Mouse (Mus musculus): Measurements from ENCODE around the gene Olfr477. TPM values are rescaled to one million over a fixed set of nuclear protein-coding genes. Genes with fewer than 3 reads are reported as not detected.
"Not testable (repeated sequence)": the region's sequence is repeated elsewhere in the genome, so short reads cannot be mapped to it uniquely, and the experiment has no call there.

The Olfr477 gene
- polyA plus RNA-seq (2016; fragmentation: Nextera tagmentation; extraction: Ambion mirVana) = not detected in 2 replicates

DNA sequence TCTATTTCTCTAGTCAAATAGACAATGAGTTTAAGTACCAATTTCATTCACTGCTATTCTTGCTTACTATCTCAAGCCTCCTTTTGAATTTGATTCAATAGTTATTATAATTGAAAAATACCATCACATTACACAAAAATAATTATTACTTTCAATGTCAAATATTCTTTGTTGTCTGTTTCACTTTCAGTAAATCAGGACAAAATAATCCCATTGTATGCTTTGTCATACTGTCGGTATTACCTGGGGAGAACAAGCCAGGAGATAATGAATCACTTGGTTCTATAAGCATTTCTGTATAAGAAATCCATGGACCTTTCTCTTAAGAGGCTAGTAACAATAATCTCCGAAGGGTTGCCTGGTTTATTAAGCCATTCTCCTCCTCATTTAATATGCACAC is at the start of gene Olfr477:
Gene Olfr477, plus strand, starts transcription at position 301 of the 400 bp plus-strand sequence.
- no peak within 1 kb of the TSS for H3K27ac ChIP-seq (ENCODE audit: poor library complexity, severe bottlenecking)
- 69% methylated on average over 2 of the region's 2 CpGs for whole genome bisulfite sequencing
- ATAC-seq (ENCODE audit: insufficient number of reproducible peaks, low FRiP score) = no peak
- H3K9me3 ChIP-seq (replicated peaks) = no peaks in the 10 kb centered on the region
- H3K4me1 ChIP-seq (replicated peaks) = no peaks in the 10 kb centered on the region
- H3K4me2 ChIP-seq = no peak within 1 kb of the TSS
- no peaks in the 10 kb centered on the region for H3K36me3 ChIP-seq
- no peaks in the 10 kb centered on the region for H3K27me3 ChIP-seq (replicated peaks)
- no peak within 1 kb of the TSS for H3K4me3 ChIP-seq
- no peak within 1 kb of the TSS for H3K9ac ChIP-seq

DNA sequence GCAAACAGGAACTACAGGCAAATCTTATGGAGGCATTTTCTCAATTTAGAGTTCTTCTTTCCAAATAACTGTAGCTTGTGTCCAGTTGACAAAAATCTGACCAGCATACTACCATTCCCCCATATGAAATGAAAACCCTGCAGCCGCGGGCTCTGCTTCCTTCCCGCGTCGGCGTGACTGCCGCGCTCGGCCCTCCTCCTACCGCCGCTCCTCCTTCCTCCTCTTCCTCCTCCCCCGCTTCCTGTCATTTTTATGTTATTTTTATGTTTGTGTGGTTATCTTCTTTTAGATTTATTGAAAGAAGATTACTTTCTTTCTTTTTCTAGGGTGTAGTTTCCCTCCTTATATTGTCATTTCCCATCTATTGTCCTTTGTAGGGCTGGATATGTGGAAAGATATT is 34.0 kb upstream of the Olfr477 start:
- H3K4me3 ChIP-seq; H3K27me3 ChIP-seq (replicated peaks); H3K4me1 ChIP-seq (replicated peaks); H3K36me3 ChIP-seq; H3K9me3 ChIP-seq (replicated peaks); H3K9ac ChIP-seq; H3K4me2 ChIP-seq; H3K27ac ChIP-seq (ENCODE audit: poor library complexity, severe bottlenecking); ATAC-seq (ENCODE audit: insufficient number of reproducible peaks, low FRiP score): not testable (repeated sequence)
- 92% methylated on average over 12 of the region's 12 CpGs for WGBS

DNA sequence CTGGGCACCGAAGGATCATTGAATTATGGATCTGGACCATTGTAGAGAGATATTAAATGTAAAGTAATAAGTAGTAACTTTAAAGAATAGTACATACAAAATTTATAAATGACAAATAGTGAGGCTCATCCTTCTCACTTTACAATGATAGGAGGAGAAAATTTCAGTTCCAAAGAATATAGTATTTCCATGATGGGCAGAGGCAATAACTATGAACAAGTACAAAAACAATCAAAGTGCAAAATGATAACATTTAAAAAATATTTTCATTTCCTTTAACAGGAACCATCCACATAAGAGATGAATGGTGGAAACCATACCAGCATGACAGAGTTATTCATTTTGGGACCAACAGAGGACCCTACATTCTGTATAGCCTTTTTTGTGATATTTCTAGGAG is 32.1 kb upstream of the Olfr477 start, which contains the start of gene Olfr474:
Gene Olfr474, plus strand, starts transcription at position 301 of the 400 bp plus-strand sequence.
- H3K27ac ChIP-seq (ENCODE audit: poor library complexity, severe bottlenecking) = no peak within 1 kb of the TSS
- no peak for ATAC-seq (ENCODE audit: insufficient number of reproducible peaks, low FRiP score)
- H3K9ac ChIP-seq = no peak within 1 kb of the TSS
- 77% methylated on average over 1 of the region's 1 CpGs for WGBS
- no peaks in the 10 kb centered on the region for H3K4me1 ChIP-seq (replicated peaks)
- peaks cover 8% of the 10 kb centered on the region for H3K9me3 ChIP-seq (replicated peaks)
- no peaks in the 10 kb centered on the region for H3K27me3 ChIP-seq (replicated peaks)
- H3K4me2 ChIP-seq = no peak within 1 kb of the TSS
- no peak within 1 kb of the TSS for H3K4me3 ChIP-seq
- H3K36me3 ChIP-seq = no peaks in the 10 kb centered on the region

DNA sequence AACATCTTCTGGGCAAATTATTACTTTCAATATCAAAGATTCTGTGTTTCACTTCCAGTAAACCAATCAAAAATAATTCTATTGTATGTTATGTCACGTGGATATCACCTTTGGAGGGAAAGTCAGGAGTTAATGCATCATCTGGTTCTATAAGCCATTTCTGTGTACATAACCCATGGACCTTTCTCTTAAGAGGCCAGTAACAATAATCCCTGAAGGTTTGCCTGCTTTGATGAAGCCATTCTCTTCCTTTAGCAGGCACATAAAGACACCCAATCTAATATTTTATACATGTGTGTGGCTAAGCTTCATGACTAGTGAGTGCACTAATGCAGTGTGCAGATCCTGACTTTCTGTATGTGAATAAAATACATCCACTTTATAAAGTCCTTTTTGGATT is 22.0 kb upstream of the Olfr477 start, which contains the start of gene Olfr476:
Gene Olfr476, plus strand, starts transcription at position 301 of the 400 bp plus-strand sequence.
- Histone ChIP-seq H3K27me3 (replicated peaks) (no peaks in the 10 kb centered on the region), H3K9me3 (replicated peaks) (no peaks in the 10 kb centered on the region), H3K27ac (ENCODE audit: poor library complexity, severe bottlenecking) (no peak within 1 kb of the TSS), H3K9ac (no peak within 1 kb of the TSS), H3K36me3 (no peaks in the 10 kb centered on the region), H3K4me1 (replicated peaks) (no peaks in the 10 kb centered on the region), H3K4me2 (no peak within 1 kb of the TSS), H3K4me3 (no peak within 1 kb of the TSS)
- 45% methylated on average over 1 of the region's 1 CpGs for WGBS
- ATAC-seq (ENCODE audit: insufficient number of reproducible peaks, low FRiP score) = no peak

DNA sequence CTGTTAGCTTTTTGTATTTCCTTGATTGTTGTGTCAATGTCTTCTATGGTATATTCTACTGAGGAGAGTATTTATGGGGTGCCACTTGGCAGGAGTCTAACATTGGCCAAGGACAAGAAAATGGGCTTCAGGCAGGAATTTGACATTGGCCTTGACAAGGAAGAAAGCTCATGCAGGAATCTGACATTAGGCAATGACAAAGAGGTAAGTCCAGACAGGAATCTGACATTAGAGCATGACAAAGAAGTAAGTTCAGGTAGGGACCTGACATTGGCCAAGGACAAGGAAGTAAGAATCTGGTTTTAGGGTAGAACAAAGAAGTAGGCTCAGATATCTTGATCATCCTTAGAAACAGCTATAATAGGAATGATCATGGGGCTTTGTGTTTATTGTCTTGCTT is 27.8 kb downstream of the Olfr477 start:
- not testable (repeated sequence) for H3K4me3 ChIP-seq

DNA sequence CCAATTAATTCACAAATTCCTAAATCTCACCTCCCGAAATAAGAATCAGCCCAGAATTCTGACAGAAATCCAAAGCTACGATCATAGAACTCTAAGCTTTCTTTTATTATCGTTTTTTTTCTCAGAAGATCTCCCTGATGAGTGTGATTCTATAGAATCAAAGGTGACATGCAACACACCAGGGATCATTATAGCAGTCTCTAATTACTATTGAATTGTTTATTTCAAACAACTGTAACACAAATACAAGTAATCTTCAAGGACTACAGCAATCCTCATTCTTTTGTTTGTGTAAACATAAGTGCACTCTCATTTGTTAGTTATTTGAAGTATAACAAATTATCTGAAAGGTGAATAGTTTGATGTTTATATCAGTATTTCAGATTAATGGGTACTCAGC is 47.4 kb downstream of the Olfr477 start, which contains the start of gene Olfr478:
Gene Olfr478, minus strand, starts transcription at position 101 of the 400 bp plus-strand sequence.
- Histone ChIP-seq H3K4me1 (replicated peaks) (no peaks in the 10 kb centered on the region), H3K27me3 (replicated peaks) (no peaks in the 10 kb centered on the region), H3K9me3 (replicated peaks) (peaks cover 14% of the 10 kb centered on the region; the same call in 1 of the 2 replicates), H3K27ac (ENCODE audit: poor library complexity, severe bottlenecking) (no peak within 1 kb of the TSS), H3K4me2 (no peak within 1 kb of the TSS), H3K4me3 (no peak within 1 kb of the TSS), H3K36me3 (no peaks in the 10 kb centered on the region), H3K9ac (no peak within 1 kb of the TSS)
- ATAC-seq (ENCODE audit: insufficient number of reproducible peaks, low FRiP score) = no peak
- 62% methylated on average over 3 of the region's 3 CpGs for WGBS

More for the DNA sequence above, 27.8 kb downstream of the Olfr477 start:
- not testable (repeated sequence) for H3K4me1 ChIP-seq (replicated peaks); H3K9ac ChIP-seq; H3K27ac ChIP-seq (ENCODE audit: poor library complexity, severe bottlenecking); H3K9me3 ChIP-seq (replicated peaks); ATAC-seq (ENCODE audit: insufficient number of reproducible peaks, low FRiP score); H3K27me3 ChIP-seq (replicated peaks); H3K36me3 ChIP-seq; H3K4me2 ChIP-seq

Other genes with a start within 250 kb of the Olfr477 start
- 1.1 and 1.4 TPM in 2 replicates for gene Cyb5r2, start 228.7 kb upstream of the Olfr477 start, polyA plus RNA-seq (2016; fragmentation: Nextera tagmentation; extraction: Ambion mirVana)
- not detected in 2 replicates for gene Ovch2, start 185.5 kb upstream of the Olfr477 start, polyA plus RNA-seq (2016; fragmentation: Nextera tagmentation; extraction: Ambion mirVana)
- not detected in 2 replicates for gene Olfr467, start 174.4 kb upstream of the Olfr477 start, polyA plus RNA-seq (2016; fragmentation: Nextera tagmentation; extraction: Ambion mirVana)
- gene Olfr469, start 161.2 kb upstream of the Olfr477 start, polyA plus RNA-seq (2016; fragmentation: Nextera tagmentation; extraction: Ambion mirVana) = not detected in 2 replicates
- gene Olfr470, start 139.2 kb upstream of the Olfr477 start, polyA plus RNA-seq (2016; fragmentation: Nextera tagmentation; extraction: Ambion mirVana) = not detected in 2 replicates
- gene Olfr472, start 88.8 kb upstream of the Olfr477 start, polyA plus RNA-seq (2016; fragmentation: Nextera tagmentation; extraction: Ambion mirVana) = not detected in 2 replicates
- not detected in 2 replicates for gene Olfr473, start 56.2 kb upstream of the Olfr477 start, polyA plus RNA-seq (2016; fragmentation: Nextera tagmentation; extraction: Ambion mirVana)
- not detected in 2 replicates for gene Olfr474, start 32.0 kb upstream of the Olfr477 start, polyA plus RNA-seq (2016; fragmentation: Nextera tagmentation; extraction: Ambion mirVana)
- not detected in 2 replicates for gene Olfr476, start 21.9 kb upstream of the Olfr477 start, polyA plus RNA-seq (2016; fragmentation: Nextera tagmentation; extraction: Ambion mirVana)
- gene Olfr478, start 47.3 kb downstream of the Olfr477 start, polyA plus RNA-seq (2016; fragmentation: Nextera tagmentation; extraction: Ambion mirVana) = not detected in 2 replicates
- gene Olfr479, start 64.0 kb downstream of the Olfr477 start, polyA plus RNA-seq (2016; fragmentation: Nextera tagmentation; extraction: Ambion mirVana) = not detected in 2 replicates
- not detected in 2 replicates for gene Olfr480, start 80.7 kb downstream of the Olfr477 start, polyA plus RNA-seq (2016; fragmentation: Nextera tagmentation; extraction: Ambion mirVana)
- not detected in 2 replicates for gene Olfr481, start 93.2 kb downstream of the Olfr477 start, polyA plus RNA-seq (2016; fragmentation: Nextera tagmentation; extraction: Ambion mirVana)
- not detected in 2 replicates for gene Olfr482, start 110.9 kb downstream of the Olfr477 start, polyA plus RNA-seq (2016; fragmentation: Nextera tagmentation; extraction: Ambion mirVana)
- gene Olfr483, start 114.2 kb downstream of the Olfr477 start, polyA plus RNA-seq (2016; fragmentation: Nextera tagmentation; extraction: Ambion mirVana) = not detected in 2 replicates
- gene Olfr484, start 140.8 kb downstream of the Olfr477 start, polyA plus RNA-seq (2016; fragmentation: Nextera tagmentation; extraction: Ambion mirVana) = not detected in 2 replicates
- not detected in 2 replicates for gene Olfr485, start 173.2 kb downstream of the Olfr477 start, polyA plus RNA-seq (2016; fragmentation: Nextera tagmentation; extraction: Ambion mirVana)
- not detected in 2 replicates for gene Olfr486, start 186.0 kb downstream of the Olfr477 start, polyA plus RNA-seq (2016; fragmentation: Nextera tagmentation; extraction: Ambion mirVana)
- gene Olfr487, start 227.9 kb downstream of the Olfr477 start, polyA plus RNA-seq (2016; fragmentation: Nextera tagmentation; extraction: Ambion mirVana) = not detected in 2 replicates

Data from heart, embryonic 12.5 days (tissue).